Mouse (Mus musculus) bone marrow, adult 2 months (tissue): ENCODE measurements around the gene Rapgef3. TPM values are rescaled to one million over a fixed set of nuclear protein-coding genes. Genes with fewer than 3 reads are reported as not detected.

ENCODE experiments used
- H3K27ac ChIP-seq: fragments of 200-500 bp; 2 replicates; pipeline ENCODE4 v1.5.1; 2012; ENCODE audit warnings: low read depth, mild to moderate bottlenecking, control low read depth, inconsistent platforms, low read length; ENCODE audit not compliant: control insufficient read depth, poor library complexity, insufficient read depth
- H3K4me1 ChIP-seq: fragments of 200-500 bp; 2 replicates; pipeline ENCODE4 v1.6.1; 2011; ENCODE audit warnings: low read length; ENCODE audit not compliant: control insufficient read depth, insufficient read depth
- H3K4me3 ChIP-seq: fragments of 200-500 bp; replicated peaks from 2 replicates; pipeline ENCODE3; 2011; ENCODE audit warnings: mild to moderate bottlenecking, low read depth, low read length, control low read depth; ENCODE audit not compliant: control insufficient read depth
- CTCF ChIP-seq: fragments of 200-500 bp; IDR thresholded peaks from 2 replicates; pipeline ENCODE4 v1.5.1; 2011; ENCODE audit warnings: low read length, control low read depth; ENCODE audit not compliant: control insufficient read depth, insufficient read depth
- POLR2A ChIP-seq: fragments of 200-500 bp; IDR thresholded peaks from 2 replicates; pipeline ENCODE4 v1.6.1; 2011; ENCODE audit warnings: low read depth, mild to moderate bottlenecking, control low read depth, low read length, borderline replicate concordance; ENCODE audit not compliant: control insufficient read depth
- WGBS: fragments of 180-500 bp; shearing (Covaris S2); methylation state at CpG from one replicate; pipeline ENCODE4 v1.1.7; 2018; 5-methylcytosine and 5-hydroxymethylcytosine counted together
- polyA plus RNA-seq: library from polyadenylated mRNA; stranded (reverse); fragments of >200 nt; gene quantifications from 2 replicates; pipeline ENCODE4 v1.2.4, GENCODE M21; 2011; ENCODE audit warnings: low replicate concordance; ENCODE audit not compliant: missing spikeins, insufficient read depth, insufficient read length

The Rapgef3 gene
- polyA plus RNA-seq, 1 experiment: 17.0 TPM

DNA sequence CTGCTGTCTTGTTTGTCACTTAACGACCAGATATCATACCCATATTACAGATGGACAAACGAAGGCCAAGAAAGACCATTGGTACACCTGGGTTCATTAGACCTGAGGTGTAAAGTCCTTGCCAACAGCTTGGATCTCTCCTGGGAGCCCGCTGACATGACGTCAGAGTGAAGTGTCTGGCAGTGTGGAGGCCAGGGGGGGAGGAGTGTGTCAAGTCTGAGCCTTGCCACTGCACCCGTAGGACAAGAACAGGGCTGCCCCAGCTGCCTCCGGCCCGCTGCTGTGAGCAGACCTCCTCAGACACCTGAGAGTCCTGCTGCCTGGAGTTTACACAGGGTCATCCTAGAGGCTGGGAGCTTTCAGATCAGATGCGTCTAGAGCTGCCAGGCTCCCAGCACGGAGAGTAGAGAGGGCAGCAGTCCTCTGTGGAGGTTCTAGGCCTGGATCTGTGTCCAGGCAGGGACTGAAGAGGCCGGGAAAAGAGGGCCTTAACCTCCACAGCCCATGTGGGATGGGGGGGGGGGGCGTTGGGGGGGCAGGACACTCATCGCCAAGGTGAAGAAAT is 23.7 kb downstream of the Rapgef3 start:
- H3K4me3 ChIP-seq: no peak overlapping the region
- WGBS: 66% methylated on average over 12 of the region's 12 CpGs
- TF ChIP-seq POLR2A: no peak
- peak overlapping the region; percentile 57; the same call in 1 of the 2 replicates for H3K27ac ChIP-seq
- H3K4me1 ChIP-seq: peaks cover 6% of the 10 kb centered on the region

GRCm38 (mm10) chr15:97743210-97743609 is 24.6 kb downstream of the Rapgef3 start:
- 80% methylated on average over 5 of the region's 5 CpGs for WGBS
- H3K4me3 ChIP-seq: no peak overlapping the region
- H3K4me1 ChIP-seq: peaks cover 6% of the 10 kb centered on the region
- TF ChIP-seq POLR2A (no peak), CTCF (no peak)
- H3K27ac ChIP-seq: 0 out of 2 replicates have a peak overlapping the region, but pooled peaks have one; percentile 1

DNA sequence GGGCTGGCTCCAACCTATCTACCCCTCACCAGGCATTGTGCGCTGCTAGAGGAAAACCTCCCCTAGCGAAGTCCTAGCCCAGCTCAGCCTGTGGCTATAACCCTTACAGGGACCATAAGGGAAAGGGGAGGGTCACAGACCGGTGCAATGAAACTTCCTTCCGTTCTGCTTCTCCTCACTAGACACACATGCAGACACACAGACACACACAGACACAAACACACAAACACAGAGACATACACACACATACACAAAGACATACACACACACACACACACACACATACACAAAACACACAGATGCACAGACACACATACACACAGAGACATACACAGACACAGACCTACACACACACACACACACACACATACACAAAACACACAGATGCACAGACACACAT is 25.2 kb downstream of the Rapgef3 start:
- WGBS: 10% methylated on average over 4 of the region's 4 CpGs
- TF ChIP-seq CTCF (no peak), POLR2A (no peak)
- Histone ChIP-seq H3K4me1 (peaks cover 6% of the 10 kb centered on the region), H3K27ac (peak overlapping the region; percentile 49), H3K4me3 (no peak overlapping the region)

DNA sequence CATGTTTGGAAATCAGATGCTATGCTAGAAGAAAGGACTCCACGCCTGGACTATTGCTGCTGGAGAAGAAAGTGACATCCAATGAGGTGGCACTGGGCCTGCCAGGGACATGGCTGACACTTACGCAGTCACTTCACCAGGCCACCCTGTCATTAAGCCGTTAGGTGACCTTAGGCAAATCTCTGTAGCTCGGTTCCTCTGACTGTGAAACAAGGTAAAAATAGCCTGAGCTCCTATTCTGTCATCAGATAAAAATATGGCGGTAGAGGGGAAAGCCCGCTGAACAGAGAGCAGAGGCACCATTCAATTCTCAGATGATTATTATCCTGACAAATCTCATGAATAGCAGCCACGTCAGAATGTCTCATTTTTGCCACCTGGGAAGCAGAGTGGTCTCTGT is 25.7 kb downstream of the Rapgef3 start:
- WGBS: 28% methylated on average over 7 of the region's 7 CpGs
- H3K4me1 ChIP-seq: peaks cover 6% of the 10 kb centered on the region
- no peak overlapping the region for H3K4me3 ChIP-seq
- peak overlapping the region; percentile 56 for H3K27ac ChIP-seq
- TF ChIP-seq POLR2A: no peak
- TF ChIP-seq CTCF: no peak

GRCm38 (mm10) chr15:97741662-97742061 is 26.1 kb downstream of the Rapgef3 start:
- TF ChIP-seq POLR2A (no peak), CTCF (no peak)
- 76% methylated on average over 12 of the region's 12 CpGs for WGBS
- Histone ChIP-seq H3K4me1 (peaks cover 6% of the 10 kb centered on the region), H3K4me3 (no peak overlapping the region), H3K27ac (peak overlapping the region; percentile 56; the same call in 1 of the 2 replicates)

- Histone ChIP-seq H3K27ac (no peak overlapping the region), H3K4me1 (peaks cover 6% of the 10 kb centered on the region), H3K4me3 (no peak overlapping the region)
- 81% methylated on average over 9 of the region's 9 CpGs for WGBS
- no peak for TF ChIP-seq POLR2A
- no peak for TF ChIP-seq CTCF
These were observed 27.5 kb downstream of the Rapgef3 start for GRCm38 (mm10) chr15:97740283-97740732.

DNA sequence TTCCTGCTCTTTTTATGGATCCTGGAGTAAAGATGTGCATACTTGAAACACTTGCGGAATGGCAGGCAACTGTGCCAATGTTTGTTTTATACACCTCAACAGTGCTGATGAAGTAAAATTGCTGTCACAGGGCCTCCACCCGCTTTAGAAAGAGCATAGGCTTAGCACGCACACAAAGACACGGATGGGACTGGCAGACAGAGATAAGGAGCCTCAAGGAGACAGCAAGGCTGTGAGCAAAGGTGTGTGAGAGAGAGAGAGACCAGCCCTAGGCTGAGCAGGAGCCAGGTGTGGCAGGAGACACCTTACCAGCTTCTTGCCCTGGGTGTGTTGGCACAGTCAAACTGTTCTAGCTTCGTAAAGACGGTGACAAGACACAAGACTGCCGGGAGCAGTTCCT is 28.8 kb downstream of the Rapgef3 start:
- 69% methylated on average over 7 of the region's 7 CpGs for WGBS
- TF ChIP-seq CTCF (no peak), POLR2A (no peak)
- peaks cover 4% of the 10 kb centered on the region for H3K4me1 ChIP-seq
- no peak overlapping the region for H3K4me3 ChIP-seq
- H3K27ac ChIP-seq: no peak overlapping the region

DNA sequence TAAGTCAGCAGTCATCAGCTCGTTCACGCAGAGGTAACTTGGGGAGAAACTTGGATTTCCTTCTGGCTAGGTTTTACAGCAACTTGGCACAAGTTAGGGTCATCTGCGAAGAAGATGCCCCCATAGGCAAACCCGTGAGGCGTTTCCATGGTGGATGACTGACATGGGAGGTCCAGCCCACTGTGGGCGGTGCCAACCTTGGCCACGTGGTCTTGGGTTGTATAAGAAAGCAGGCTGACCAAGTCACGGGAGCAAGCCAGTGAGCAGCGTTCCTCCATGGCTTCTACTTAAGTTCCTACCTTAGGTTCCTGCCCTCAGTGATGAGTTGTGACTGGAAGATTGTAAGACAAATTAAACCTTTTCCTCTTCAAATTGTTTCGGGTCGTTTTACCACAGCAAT is 35.8 kb downstream of the Rapgef3 start:
- Histone ChIP-seq H3K27ac (no peak overlapping the region), H3K4me3 (no peak overlapping the region), H3K4me1 (peaks cover 1% of the 10 kb centered on the region)
- 84% methylated on average over 11 of the region's 11 CpGs for WGBS
- TF ChIP-seq CTCF (no peak), POLR2A (no peak)

DNA sequence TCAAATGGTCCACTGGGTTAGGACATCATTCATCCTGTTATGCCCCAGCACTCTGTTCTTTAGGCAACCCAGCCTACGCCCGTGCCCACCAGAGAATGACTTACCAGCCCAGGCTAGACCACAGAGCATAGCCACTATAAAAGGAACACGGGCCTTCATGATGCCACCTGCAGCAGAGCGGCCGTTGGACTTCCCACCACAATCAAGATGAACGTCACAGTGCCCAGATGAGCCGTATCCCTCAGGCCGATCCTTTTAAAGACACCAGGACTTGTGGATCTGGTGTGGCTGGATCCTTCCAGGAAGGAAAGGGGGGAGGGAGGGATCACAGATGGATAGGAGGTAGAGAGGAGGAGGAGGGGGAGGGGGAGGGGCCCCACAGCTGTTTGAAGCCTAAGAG is 36.7 kb downstream of the Rapgef3 start, which contains the start of gene Endou:
Endou (minus strand) TSS at position 229 of the 400 bp plus-strand sequence.
- Histone ChIP-seq H3K4me1 (peaks cover 4% of the 10 kb centered on the region), H3K4me3 (no peak within 1 kb of the TSS), H3K27ac (no peak within 1 kb of the TSS)
- TF ChIP-seq POLR2A: no peak
- TF ChIP-seq CTCF: no peak
- 68% methylated on average over 8 of the region's 8 CpGs for WGBS
